Mouse (Mus musculus): Measurements from ENCODE around the gene Flvcr1. TPM values are rescaled to one million over a fixed set of nuclear protein-coding genes. Genes with fewer than 3 reads are reported as not detected.

The Flvcr1 gene
- 4.4 and 5.4 TPM in 2 replicates for polyA plus RNA-seq (2016; fragmentation: Nextera tagmentation; extraction: Ambion mirVana)

DNA sequence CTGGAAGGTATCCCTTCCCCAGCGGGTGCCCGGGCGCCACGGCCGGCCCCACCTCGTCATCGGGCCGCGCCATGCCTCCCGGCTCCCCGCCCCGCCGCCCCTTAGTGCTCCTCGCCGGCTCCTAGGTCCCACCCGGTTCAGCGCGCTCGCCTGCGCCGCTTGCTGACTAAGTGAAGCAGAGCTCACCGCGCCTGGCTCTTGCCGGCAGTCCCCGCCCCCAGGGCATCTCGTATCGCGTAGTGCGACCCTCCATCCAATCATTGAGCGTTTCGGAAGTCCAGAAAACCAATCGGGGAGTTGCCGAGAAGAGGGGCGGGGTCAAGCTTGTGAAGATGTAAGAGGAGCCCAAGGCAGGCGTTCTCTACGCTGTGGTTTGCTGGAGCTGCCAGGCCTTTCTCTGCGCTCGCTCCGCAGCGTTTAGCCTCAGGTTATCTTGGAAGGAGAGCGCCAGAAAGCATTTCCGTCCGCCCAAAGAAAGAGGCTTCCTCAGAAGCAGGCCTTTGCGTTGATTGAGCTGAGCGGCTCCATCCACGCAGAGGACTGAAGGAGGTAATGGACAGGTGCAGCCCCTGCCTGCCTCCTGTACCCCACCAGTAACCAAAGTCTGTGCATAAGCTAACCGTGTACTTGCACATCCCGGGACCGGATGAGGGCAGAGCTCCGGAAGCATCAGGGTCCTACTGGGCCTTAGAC is at the start of gene Flvcr1:
Gene Flvcr1 (minus strand): TSS at position 138 of the 693 bp plus-strand sequence.
- peak within 1 kb of the TSS; percentile 83 for H3K4me3 ChIP-seq
- peak within 1 kb of the TSS; percentile 94 for H3K27ac ChIP-seq (ENCODE audit: poor library complexity, severe bottlenecking)
- H3K4me2 ChIP-seq: peak within 1 kb of the TSS; percentile 93
- H3K27me3 ChIP-seq (replicated peaks): no peaks in the 10 kb centered on the region
- peak; percentile 98 for ATAC-seq (ENCODE audit: insufficient number of reproducible peaks, low FRiP score)
- H3K9me3 ChIP-seq (replicated peaks): no peaks in the 10 kb centered on the region
- H3K36me3 ChIP-seq: peaks cover 9% of the 10 kb centered on the region
- peaks cover 13% of the 10 kb centered on the region for H3K4me1 ChIP-seq (replicated peaks)
- peak within 1 kb of the TSS; percentile 93 for H3K9ac ChIP-seq
- WGBS: under 1% methylated on average over 50 of the region's 50 CpGs

DNA sequence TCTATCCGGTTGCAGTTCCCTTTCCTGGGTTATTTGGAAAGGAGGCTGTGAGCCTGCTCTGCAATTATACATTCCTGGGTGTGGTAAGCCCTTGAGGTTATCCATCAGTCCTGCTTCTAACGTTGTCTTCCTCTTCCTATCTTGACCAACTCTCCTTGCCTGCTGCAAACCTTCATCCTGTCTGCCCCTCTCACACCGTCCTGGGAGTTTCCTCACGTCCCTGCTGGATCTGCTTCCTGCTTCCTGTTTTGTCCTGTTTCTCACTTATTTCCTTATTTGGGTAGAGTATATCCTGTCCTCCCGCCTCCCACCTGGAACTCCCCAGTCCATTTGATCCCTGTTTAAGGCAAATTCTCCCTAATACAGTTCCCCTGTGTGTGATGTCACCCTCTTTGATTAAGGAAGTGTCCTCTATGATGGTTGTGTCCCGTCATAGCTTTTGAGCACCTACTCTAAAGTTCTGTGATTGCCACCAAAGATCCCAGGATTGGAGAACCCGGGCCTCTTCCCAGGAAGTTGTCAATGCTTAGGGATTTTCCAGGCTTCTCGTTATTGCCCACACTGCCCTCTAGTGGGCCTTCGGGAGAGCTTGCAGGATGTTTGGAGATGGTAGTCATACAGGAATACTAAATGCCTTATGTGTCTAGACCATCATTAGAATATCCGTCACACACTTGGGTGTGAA is 49.4 kb upstream of the Flvcr1 start:
- peaks cover 74% of the 10 kb centered on the region for H3K36me3 ChIP-seq
- no peak overlapping the region for H3K9ac ChIP-seq

GRCm38 (mm10) chr1:191073486-191073885 is 47.5 kb upstream of the Flvcr1 start:
- Histone ChIP-seq H3K36me3 (peaks cover 76% of the 10 kb centered on the region), H3K4me2 (no peak overlapping the region)

More for the DNA sequence above, 49.4 kb upstream of the Flvcr1 start:
- H3K4me2 ChIP-seq: no peak overlapping the region
- H3K4me3 ChIP-seq: no peak overlapping the region
- ATAC-seq (ENCODE audit: insufficient number of reproducible peaks, low FRiP score): 0 out of 2 replicates have a peak, but pooled peaks have one; percentile 33
- no peaks in the 10 kb centered on the region for H3K27me3 ChIP-seq (replicated peaks)
- H3K4me1 ChIP-seq (replicated peaks): no peaks in the 10 kb centered on the region
- H3K27ac ChIP-seq (ENCODE audit: poor library complexity, severe bottlenecking): no peak overlapping the region
- H3K9me3 ChIP-seq (replicated peaks): no peaks in the 10 kb centered on the region
- WGBS: 40% methylated on average over 10 of the region's 10 CpGs

GRCm38 (mm10) chr1:191073001-191073400 is 47.0 kb upstream of the Flvcr1 start:
- no peaks in the 10 kb centered on the region for H3K27me3 ChIP-seq (replicated peaks)
- no peaks in the 10 kb centered on the region for H3K9me3 ChIP-seq (replicated peaks)
- no peaks in the 10 kb centered on the region; the same call in 1 of the 2 replicates for H3K4me1 ChIP-seq (replicated peaks)
- no peak overlapping the region for H3K27ac ChIP-seq (ENCODE audit: poor library complexity, severe bottlenecking)
- H3K36me3 ChIP-seq: peaks cover 76% of the 10 kb centered on the region
- WGBS: 85% methylated on average over 6 of the region's 6 CpGs
- no peak overlapping the region for H3K9ac ChIP-seq
- no peak overlapping the region for H3K4me3 ChIP-seq
- no peak overlapping the region for H3K4me2 ChIP-seq
- ATAC-seq (ENCODE audit: insufficient number of reproducible peaks, low FRiP score): no peak

More at GRCm38 (mm10) chr1:191073486-191073885, 47.5 kb upstream of the Flvcr1 start:
- H3K9me3 ChIP-seq (replicated peaks): no peaks in the 10 kb centered on the region
- H3K27ac ChIP-seq (ENCODE audit: poor library complexity, severe bottlenecking): no peak overlapping the region
- ATAC-seq (ENCODE audit: insufficient number of reproducible peaks, low FRiP score): no peak
- no peak overlapping the region for H3K4me3 ChIP-seq
- H3K9ac ChIP-seq: no peak overlapping the region
- H3K27me3 ChIP-seq (replicated peaks): no peaks in the 10 kb centered on the region
- 77% methylated on average over 4 of the region's 4 CpGs for WGBS
- H3K4me1 ChIP-seq (replicated peaks): no peaks in the 10 kb centered on the region; the same call in 1 of the 2 replicates

GRCm38 (mm10) chr1:191072329-191072913 is 46.5 kb upstream of the Flvcr1 start:
- no peak for ATAC-seq (ENCODE audit: insufficient number of reproducible peaks, low FRiP score)
- no peak overlapping the region for H3K27ac ChIP-seq (ENCODE audit: poor library complexity, severe bottlenecking)
- peaks cover 75% of the 10 kb centered on the region for H3K36me3 ChIP-seq
- no peak overlapping the region for H3K9ac ChIP-seq
- no peaks in the 10 kb centered on the region for H3K27me3 ChIP-seq (replicated peaks)
- H3K4me2 ChIP-seq: no peak overlapping the region
- H3K9me3 ChIP-seq (replicated peaks): no peaks in the 10 kb centered on the region
- H3K4me1 ChIP-seq (replicated peaks): no peaks in the 10 kb centered on the region; the same call in 1 of the 2 replicates
- 90% methylated on average over 16 of the region's 16 CpGs for WGBS
- H3K4me3 ChIP-seq: no peak overlapping the region

- WGBS: 83% methylated on average over 6 of the region's 6 CpGs
- H3K27ac ChIP-seq (ENCODE audit: poor library complexity, severe bottlenecking): no peak overlapping the region
- no peaks in the 10 kb centered on the region for H3K9me3 ChIP-seq (replicated peaks)
- no peaks in the 10 kb centered on the region; the same call in 1 of the 2 replicates for H3K4me1 ChIP-seq (replicated peaks)
- ATAC-seq (ENCODE audit: insufficient number of reproducible peaks, low FRiP score): no peak
- H3K9ac ChIP-seq: no peak overlapping the region
- H3K36me3 ChIP-seq: peaks cover 72% of the 10 kb centered on the region
- H3K4me2 ChIP-seq: no peak overlapping the region
- H3K4me3 ChIP-seq: no peak overlapping the region
- no peaks in the 10 kb centered on the region for H3K27me3 ChIP-seq (replicated peaks)
Observed at GRCm38 (mm10) chr1:191071613-191072012, 45.7 kb upstream of the Flvcr1 start.

DNA sequence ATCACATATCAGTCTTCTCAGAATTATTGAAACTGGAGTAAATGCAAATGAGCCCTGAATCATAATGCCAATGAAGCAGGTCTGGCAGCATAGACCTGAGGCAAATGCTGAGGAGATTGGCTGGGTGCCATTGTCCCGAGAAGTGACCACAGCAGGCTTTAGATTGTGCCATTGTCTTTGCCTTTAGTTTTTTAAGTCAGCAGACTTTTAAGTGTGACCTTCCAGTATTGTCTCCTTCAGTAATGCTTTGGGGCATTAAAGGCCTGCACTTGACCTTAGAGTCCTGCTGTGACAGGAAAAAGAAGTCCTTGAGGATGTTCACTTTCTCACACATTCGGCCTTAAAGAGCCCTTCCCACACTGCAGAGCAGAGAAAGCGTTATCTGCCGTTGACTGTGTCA is 44.3 kb upstream of the Flvcr1 start:
- 87% methylated on average over 4 of the region's 4 CpGs for WGBS
- Histone ChIP-seq H3K4me2 (no peak overlapping the region), H3K9me3 (replicated peaks) (no peaks in the 10 kb centered on the region), H3K9ac (no peak overlapping the region), H3K4me3 (no peak overlapping the region), H3K27ac (ENCODE audit: poor library complexity, severe bottlenecking) (no peak overlapping the region), H3K27me3 (replicated peaks) (no peaks in the 10 kb centered on the region), H3K4me1 (replicated peaks) (no peaks in the 10 kb centered on the region; the same call in 1 of the 2 replicates), H3K36me3 (peaks cover 81% of the 10 kb centered on the region)
- ATAC-seq (ENCODE audit: insufficient number of reproducible peaks, low FRiP score): no peak

- Histone ChIP-seq H3K27me3 (replicated peaks) (no peaks in the 10 kb centered on the region), H3K27ac (ENCODE audit: poor library complexity, severe bottlenecking) (no peak overlapping the region), H3K4me1 (replicated peaks) (peaks cover 9% of the 10 kb centered on the region), H3K36me3 (peaks cover 75% of the 10 kb centered on the region), H3K4me3 (no peak overlapping the region), H3K9me3 (replicated peaks) (no peaks in the 10 kb centered on the region), H3K4me2 (no peak overlapping the region), H3K9ac (no peak overlapping the region)
- ATAC-seq (ENCODE audit: insufficient number of reproducible peaks, low FRiP score): no peak
- 68% methylated on average over 5 of the region's 5 CpGs for WGBS
Observed at GRCm38 (mm10) chr1:191068377-191068776, 42.4 kb upstream of the Flvcr1 start.

GRCm38 (mm10) chr1:191065188-191065587 is 39.2 kb upstream of the Flvcr1 start:
- no peak overlapping the region for H3K4me2 ChIP-seq
- no peak for ATAC-seq (ENCODE audit: insufficient number of reproducible peaks, low FRiP score)
- H3K4me1 ChIP-seq (replicated peaks): peaks cover 10% of the 10 kb centered on the region
- no peaks in the 10 kb centered on the region for H3K27me3 ChIP-seq (replicated peaks)
- H3K27ac ChIP-seq (ENCODE audit: poor library complexity, severe bottlenecking): no peak overlapping the region
- H3K9ac ChIP-seq: no peak overlapping the region
- WGBS: 80% methylated on average over 4 of the region's 4 CpGs
- peaks cover 46% of the 10 kb centered on the region for H3K36me3 ChIP-seq
- no peaks in the 10 kb centered on the region for H3K9me3 ChIP-seq (replicated peaks)
- no peak overlapping the region for H3K4me3 ChIP-seq

DNA sequence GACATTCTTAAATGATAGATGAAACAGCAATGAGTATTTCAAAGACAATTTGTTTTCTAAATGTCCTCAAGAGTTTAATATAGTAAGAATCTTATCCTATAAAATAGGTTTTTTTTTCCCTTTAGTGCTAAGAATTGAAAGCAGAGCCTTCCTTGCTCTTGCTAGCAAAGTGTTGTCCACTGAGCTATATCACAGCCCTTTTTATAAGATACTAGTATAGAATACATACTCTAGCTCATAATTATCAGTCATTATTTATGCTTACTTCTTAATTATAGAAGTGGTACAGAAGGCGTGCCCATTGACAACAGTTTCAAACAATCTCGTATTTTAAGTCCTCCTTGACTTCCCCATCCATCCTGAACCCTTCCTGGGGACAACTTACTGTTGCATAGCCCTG is 38.6 kb upstream of the Flvcr1 start:
- Histone ChIP-seq H3K4me1 (replicated peaks) (peaks cover 10% of the 10 kb centered on the region), H3K9me3 (replicated peaks) (no peaks in the 10 kb centered on the region), H3K9ac (no peak overlapping the region), H3K27ac (ENCODE audit: poor library complexity, severe bottlenecking) (no peak overlapping the region), H3K27me3 (replicated peaks) (no peaks in the 10 kb centered on the region), H3K4me3 (no peak overlapping the region), H3K36me3 (peaks cover 40% of the 10 kb centered on the region), H3K4me2 (no peak overlapping the region)
- ATAC-seq (ENCODE audit: insufficient number of reproducible peaks, low FRiP score): no peak
- WGBS: 84% methylated on average over 2 of the region's 2 CpGs

- Histone ChIP-seq H3K4me1 (replicated peaks) (peaks cover 10% of the 10 kb centered on the region), H3K4me3 (peak overlapping the region; percentile 95), H3K9me3 (replicated peaks) (no peaks in the 10 kb centered on the region), H3K27ac (ENCODE audit: poor library complexity, severe bottlenecking) (no peak overlapping the region), H3K36me3 (peaks cover 31% of the 10 kb centered on the region), H3K9ac (peak overlapping the region; percentile 80; the same call in 1 of the 2 replicates), H3K4me2 (peak overlapping the region; percentile 76), H3K27me3 (replicated peaks) (no peaks in the 10 kb centered on the region)
- WGBS: 58% methylated on average over 9 of the region's 9 CpGs
- no peak for ATAC-seq (ENCODE audit: insufficient number of reproducible peaks, low FRiP score)
Observed at GRCm38 (mm10) chr1:191063700-191064099, 37.7 kb upstream of the Flvcr1 start.

All from heart, embryonic 12.5 days (tissue).